Mouse (Mus musculus) T-helper 17 cell (primary cell): Measurements from ENCODE around the gene D130043K22Rik.

Experiments used
- in situ Hi-C, 2 experiments: fragments of 300-600 bp; cut with MboI, MseI; formaldehyde crosslinking; loops; 1 replicate in 1 of 2; 2 replicates in 1 of 2; pipeline ENCODE4 v1.15.1; 2025; ENCODE audit warnings: high pct_unique_total_duplicates in 2 of 2

Gene D130043K22Rik

GRCm38 (mm10) chr13:24889554-24889953 is 44.6 kb downstream of the D130043K22Rik start:
- in situ Hi-C loops: loop anchor here in 1 of 2 experiments (25.0 kb wide), 1 partner anchor 902 kb away; the partner anchor contains the start of gene Scgn

- in situ Hi-C loops: loop anchor here (5.0 to 25.0 kb wide), 2 partner anchors 35 to 905 kb away; partner anchors contain the start of gene Scgn (in 1 of the 2)
Measured at GRCm38 (mm10) chr13:24892516-24892915, 47.6 kb downstream of the D130043K22Rik start.

- in situ Hi-C loops: loop anchor here (5.0 to 25.0 kb wide), 2 partner anchors 33 to 907 kb away; partner anchors contain the start of gene Scgn (in 1 of the 2)
Measured at GRCm38 (mm10) chr13:24893880-24894279, 48.9 kb downstream of the D130043K22Rik start.

GRCm38 (mm10) chr13:24901916-24902315 is 57.0 kb downstream of the D130043K22Rik start:
- in situ Hi-C loops: loop anchor here in 1 of 2 experiments (10.0 kb wide), 1 partner anchor 317 kb away; the partner anchor contains the start of gene Ripor2

DNA sequence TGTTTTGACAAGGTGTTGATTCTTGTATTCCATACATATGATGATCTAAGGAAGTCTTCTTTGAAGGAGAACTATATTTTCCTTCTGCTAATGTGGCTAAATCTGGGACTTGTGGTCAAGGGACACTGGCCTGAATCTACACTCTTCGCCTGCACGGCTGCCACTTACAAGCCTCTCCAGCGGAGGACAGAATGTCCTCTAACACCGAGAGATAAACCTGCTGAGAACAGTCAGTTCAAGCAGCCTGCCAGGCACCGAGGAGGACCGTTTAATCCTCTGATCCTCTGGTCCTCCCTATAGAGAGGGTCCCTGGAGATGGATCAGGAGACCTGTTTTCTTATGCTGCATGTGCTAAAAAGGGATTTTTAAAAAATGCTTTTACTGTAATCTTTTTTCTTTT is 58.5 kb downstream of the D130043K22Rik start:
- in situ Hi-C loops: loop anchor here in 1 of 2 experiments (10.0 kb wide), 1 partner anchor 319 kb away; the partner anchor contains the start of gene Ripor2

- in situ Hi-C loops: loop anchor here in 1 of 2 experiments (10.0 kb wide), 1 partner anchor 321 kb away; the partner anchor contains the start of gene Ripor2
Measured at GRCm38 (mm10) chr13:24905422-24905821, 60.5 kb downstream of the D130043K22Rik start.

- in situ Hi-C loops: loop anchor here in 1 of 2 experiments (10.0 kb wide), 1 partner anchor 322 kb away; the partner anchor contains the start of gene Ripor2
Measured at GRCm38 (mm10) chr13:24906831-24907570, 62.1 kb downstream of the D130043K22Rik start.

DNA sequence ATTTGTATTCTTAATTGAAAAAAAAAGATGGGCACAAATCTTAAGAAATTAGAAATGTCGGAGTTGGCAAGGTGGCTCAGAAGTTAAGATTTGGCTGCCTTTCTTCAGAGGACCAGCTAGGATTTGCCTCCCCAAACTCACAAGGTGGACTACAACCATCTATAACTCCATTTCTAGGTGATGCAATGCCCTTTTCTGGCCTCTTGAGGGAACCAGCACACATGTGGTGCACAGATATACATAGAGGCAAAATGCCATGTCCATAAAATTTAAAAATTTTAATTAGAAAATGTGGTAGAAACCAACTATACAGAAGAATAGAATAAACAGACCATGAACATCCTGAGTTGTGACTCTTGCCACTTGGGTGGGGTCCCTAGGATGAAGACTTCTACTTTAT is 64.2 kb downstream of the D130043K22Rik start:
- in situ Hi-C loops: loop anchor here in 1 of 2 experiments (10.0 kb wide), 1 partner anchor 324 kb away; the partner anchor contains the start of gene Ripor2

DNA sequence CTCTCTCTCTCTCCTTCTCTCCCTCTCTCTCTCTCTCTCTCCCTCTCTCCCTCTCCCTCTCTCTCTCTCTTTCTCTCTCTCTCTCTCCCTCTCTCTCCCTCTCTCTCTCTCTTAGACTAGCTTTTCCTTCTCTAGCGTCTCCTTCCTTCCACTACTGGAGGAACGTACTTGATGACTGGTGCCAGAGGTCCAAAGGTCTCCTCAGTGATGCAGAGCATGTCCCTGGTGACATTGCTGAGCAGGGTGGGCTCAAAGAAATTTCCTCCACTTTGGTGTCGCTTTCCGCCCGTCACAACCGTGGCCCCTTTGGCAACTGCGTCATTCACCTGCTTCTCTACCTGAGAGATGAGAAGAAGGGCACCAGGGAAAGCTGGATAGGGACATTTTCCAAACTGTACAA is 68.6 kb downstream of the D130043K22Rik start:
- in situ Hi-C loops: no loop called here

DNA sequence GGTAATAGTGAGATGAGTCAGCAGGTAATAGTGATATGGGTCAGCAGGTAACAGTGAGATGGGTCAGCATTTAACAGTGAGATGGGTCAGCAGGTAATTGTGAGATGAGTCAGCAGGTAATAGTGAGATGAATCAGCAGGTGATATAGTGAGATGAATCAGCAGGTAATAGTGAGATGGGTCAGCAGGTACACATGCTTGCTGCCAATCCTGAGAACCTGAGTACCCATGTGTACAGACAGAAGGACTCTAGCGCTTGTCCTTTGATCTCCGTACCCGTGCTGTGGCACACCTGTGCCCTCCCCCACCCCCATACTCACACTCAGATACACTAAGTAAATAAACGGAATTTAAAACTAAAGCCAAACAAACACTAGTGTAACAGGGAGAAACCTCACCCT is 70.0 kb downstream of the D130043K22Rik start:
- in situ Hi-C loops: no loop called here

DNA sequence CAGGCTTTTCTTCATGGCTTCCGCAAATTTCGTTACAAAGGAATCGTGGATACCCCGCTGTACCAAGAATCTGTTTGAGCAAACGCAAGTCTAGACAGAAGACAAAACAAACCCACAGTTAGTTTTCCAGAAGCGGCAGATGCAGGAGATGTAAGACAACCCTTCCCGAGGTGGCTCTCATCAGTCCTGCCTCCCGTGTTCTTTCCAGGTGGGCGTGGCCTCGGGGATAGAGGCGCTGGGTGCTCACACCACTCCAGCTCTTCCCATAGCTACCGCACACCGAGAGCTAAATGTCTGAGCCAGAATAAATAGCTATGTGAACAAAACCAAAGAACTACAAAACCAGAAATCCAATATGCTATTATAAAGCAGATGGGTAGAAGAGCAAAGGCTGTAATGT is 70.9 kb downstream of the D130043K22Rik start:
- in situ Hi-C loops: no loop called here

GRCm38 (mm10) chr13:24920333-24920977 is 75.5 kb downstream of the D130043K22Rik start:
- in situ Hi-C loops: loop anchor here in 1 of 2 experiments (10.0 kb wide), 1 partner anchor 206 kb away; no protein-coding TSS in a partner anchor

GRCm38 (mm10) chr13:24921281-24921680 is 76.3 kb downstream of the D130043K22Rik start:
- in situ Hi-C loops: loop anchor here in 1 of 2 experiments (10.0 kb wide), 1 partner anchor 206 kb away; no protein-coding TSS in a partner anchor

- in situ Hi-C loops: loop anchor here in 1 of 2 experiments (10.0 kb wide), 1 partner anchor 209 kb away; no protein-coding TSS in a partner anchor
Measured at GRCm38 (mm10) chr13:24923991-24924390, 79.1 kb downstream of the D130043K22Rik start.

- in situ Hi-C loops: no loop called here
Measured at GRCm38 (mm10) chr13:24930591-24930990, 85.7 kb downstream of the D130043K22Rik start.

DNA sequence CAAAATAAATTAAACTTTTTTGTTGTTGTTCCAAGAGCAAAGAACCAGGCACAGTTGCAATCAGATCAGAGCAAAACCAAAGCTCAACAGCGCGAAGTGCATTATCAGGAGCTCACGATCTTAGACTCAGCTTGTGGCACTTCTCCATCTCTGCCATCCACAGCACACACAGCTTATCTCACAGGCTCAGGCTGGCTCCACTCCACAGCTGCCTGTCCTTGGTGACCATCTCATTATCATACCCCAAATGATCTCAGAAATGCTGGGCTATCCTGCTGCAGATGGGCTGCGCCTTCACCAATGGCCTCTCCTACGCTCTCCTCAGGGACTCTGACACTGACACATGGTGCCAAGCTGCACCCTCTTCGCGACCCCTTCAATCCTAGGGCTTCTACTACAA is 88.3 kb downstream of the D130043K22Rik start:
- in situ Hi-C loops: no loop called here

- in situ Hi-C loops: loop anchor here (5.0 kb wide), 2 partner anchors 51 to 181 kb away; no protein-coding TSS in a partner anchor
Measured at GRCm38 (mm10) chr13:24936772-24937107, 91.8 kb downstream of the D130043K22Rik start.

DNA sequence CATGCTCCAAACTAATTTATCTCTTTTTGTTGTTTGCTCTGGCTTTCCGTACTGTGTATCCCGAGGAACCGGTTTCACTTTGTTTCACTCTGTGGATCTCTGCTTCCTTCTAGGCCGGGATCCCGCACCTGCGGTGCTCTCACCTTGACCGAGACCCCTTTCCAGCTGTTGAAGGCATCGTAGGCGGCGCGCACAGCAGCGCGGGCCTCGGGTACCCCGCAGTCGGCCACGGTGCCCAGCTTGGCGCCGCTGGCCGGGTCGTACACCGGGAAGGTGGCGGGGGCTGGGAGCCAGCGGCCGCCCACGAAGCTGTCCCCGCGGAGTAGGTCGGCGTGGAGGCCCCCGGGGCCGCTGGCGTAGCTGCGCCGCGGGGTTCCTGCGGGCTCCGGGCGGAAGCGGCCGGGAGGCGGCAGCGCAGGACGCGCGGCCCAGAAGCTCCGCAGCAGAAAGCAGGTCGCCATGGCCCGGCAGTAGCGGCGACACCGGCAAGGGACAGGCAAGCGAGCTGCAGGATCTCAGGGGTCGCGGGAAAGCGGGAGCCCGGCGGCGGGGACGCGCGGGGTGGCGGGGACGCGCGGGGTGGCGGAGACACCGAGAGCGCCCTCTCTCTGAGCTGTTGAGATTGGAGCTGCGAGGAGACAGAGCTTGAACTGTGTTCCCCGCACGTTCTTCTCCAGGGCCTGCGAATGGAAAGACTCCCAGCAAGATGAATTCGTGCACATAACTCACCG is 92.3 kb downstream of the D130043K22Rik start, which contains the start of gene Aldh5a1:
TSS of gene Aldh5a1 (minus strand) at position 554 of the 731 bp plus-strand sequence.
- in situ Hi-C loops: loop anchor here (5.0 kb wide), 2 partner anchors 50 to 180 kb away; no protein-coding TSS in a partner anchor

- in situ Hi-C loops: loop anchor here (5.0 kb wide), 2 partner anchors 49 to 179 kb away; no protein-coding TSS in a partner anchor
Measured at GRCm38 (mm10) chr13:24937839-24938166, 92.9 kb downstream of the D130043K22Rik start.

- in situ Hi-C loops: loop anchor here (5.0 kb wide), 2 partner anchors 49 to 179 kb away; no protein-coding TSS in a partner anchor
Measured at GRCm38 (mm10) chr13:24938683-24939082, 93.7 kb downstream of the D130043K22Rik start.

- in situ Hi-C loops: loop anchor here (5.0 kb wide), 2 partner anchors 48 to 178 kb away; no protein-coding TSS in a partner anchor
Measured at GRCm38 (mm10) chr13:24939472-24939871, 94.5 kb downstream of the D130043K22Rik start.
